Mouse (Mus musculus) small intestine, adult 2 months (tissue): ENCODE results near the gene Zfp652. TPM values are rescaled to one million over a fixed set of nuclear protein-coding genes. Genes with fewer than 3 reads are reported as not detected.
A peak's percentile ranks its signal among the peaks of the same experiment; 100 is the strongest.

Experiments used
- H3K27ac ChIP-seq: fragments of 200-500 bp; 2 replicates; pipeline ENCODE4 v1.5.1; 2012; ENCODE audit warnings: low read depth, low read length, control low read depth, inconsistent platforms; ENCODE audit not compliant: insufficient read depth
- H3K27me3 ChIP-seq: fragments of 200-500 bp; 2 replicates; pipeline ENCODE4 v1.6.1; 2012; ENCODE audit warnings: mild to moderate bottlenecking, moderate library complexity, low read length, inconsistent platforms; ENCODE audit not compliant: control insufficient read depth, insufficient read depth
- H3K36me3 ChIP-seq: fragments of 200-500 bp; 2 replicates; pipeline ENCODE4 v1.6.1; 2012; ENCODE audit warnings: mild to moderate bottlenecking, low read length, control low read depth, inconsistent platforms; ENCODE audit not compliant: control insufficient read depth, insufficient read depth
- H3K4me1 ChIP-seq: fragments of 200-500 bp; 2 replicates; pipeline ENCODE4 v1.6.1; 2012; ENCODE audit warnings: low read length, inconsistent platforms, mixed read lengths; ENCODE audit not compliant: control insufficient read depth, insufficient read depth, insufficient read length
- H3K4me3 ChIP-seq: fragments of 200-500 bp; 2 replicates; pipeline ENCODE4 v1.5.1; 2012; ENCODE audit warnings: low read depth, mild to moderate bottlenecking, control low read depth, inconsistent platforms, low read length, moderate library complexity
- CTCF ChIP-seq: fragments of 200-500 bp; IDR thresholded peaks from 2 replicates; pipeline ENCODE4 v1.5.1; 2012; ENCODE audit warnings: low read depth, mild to moderate bottlenecking, control low read depth, inconsistent platforms, low read length, moderate library complexity, mixed read lengths; ENCODE audit not compliant: insufficient replicate concordance, insufficient read length; ENCODE audit errors: extremely low read depth
- POLR2A ChIP-seq: fragments of 200-500 bp; IDR thresholded peaks from 2 replicates; pipeline ENCODE4 v1.6.1; 2012; ENCODE audit warnings: low read depth, mild to moderate bottlenecking, control low read depth, inconsistent platforms, low read length, moderate library complexity
- WGBS: fragments of 180-500 bp; shearing (Covaris S2); methylation state at CpG from one replicate; pipeline ENCODE4 v1.1.7; 2018; 5-methylcytosine and 5-hydroxymethylcytosine counted together
- polyA plus RNA-seq: library from polyadenylated mRNA; depleted of rRNA; stranded (reverse); fragments of >200 nt; gene quantifications from 2 replicates; pipeline ENCODE4 v1.2.3, GENCODE M21; 2012

The Zfp652 gene
- polyA plus RNA-seq, 1 experiment: 25.1 TPM

GRCm38 (mm10) chr11:95834143-95834667 is 121.7 kb downstream of the Zfp652 start:
- TF ChIP-seq POLR2A: no peak; the same call in 1 of the 2 replicates
- TF ChIP-seq CTCF: no peak
- peak overlapping the region; percentile 54 for H3K4me3 ChIP-seq
- WGBS: 13% methylated on average over 22 of the region's 22 CpGs
- 0 out of 2 replicates have a peak, but pooled peaks cover 11% of the 10 kb centered on the region for H3K36me3 ChIP-seq
- H3K27ac ChIP-seq: peak overlapping the region; percentile 79
- peaks cover 69% of the 10 kb centered on the region for H3K4me1 ChIP-seq
- H3K27me3 ChIP-seq: no peaks in the 10 kb centered on the region

GRCm38 (mm10) chr11:95834742-95835710 is 122.6 kb downstream of the Zfp652 start:
- H3K4me3 ChIP-seq: peak overlapping the region; percentile 54
- H3K27ac ChIP-seq: peak overlapping the region; percentile 79
- TF ChIP-seq CTCF (peak; percentile 4; the same call in 1 of the 2 replicates), POLR2A (no peak; the same call in 1 of the 2 replicates)
- 0 out of 2 replicates have a peak, but pooled peaks cover 11% of the 10 kb centered on the region for H3K36me3 ChIP-seq
- peaks cover 61% of the 10 kb centered on the region for H3K4me1 ChIP-seq
- WGBS: 11% methylated on average over 15 of the region's 15 CpGs
- H3K27me3 ChIP-seq: no peaks in the 10 kb centered on the region

GRCm38 (mm10) chr11:95835832-95836231 is 123.4 kb downstream of the Zfp652 start:
- Histone ChIP-seq H3K27me3 (no peaks in the 10 kb centered on the region), H3K4me1 (peaks cover 54% of the 10 kb centered on the region), H3K36me3 (0 out of 2 replicates have a peak, but pooled peaks cover 7% of the 10 kb centered on the region), H3K27ac (peak overlapping the region; percentile 79), H3K4me3 (peak overlapping the region; percentile 25)
- WGBS: 27% methylated on average over 6 of the region's 6 CpGs
- TF ChIP-seq CTCF: no peak
- no peak for TF ChIP-seq POLR2A

GRCm38 (mm10) chr11:95836433-95836832 is 124.0 kb downstream of the Zfp652 start:
- H3K36me3 ChIP-seq: 0 out of 2 replicates have a peak, but pooled peaks cover 6% of the 10 kb centered on the region
- H3K4me3 ChIP-seq: peak overlapping the region; percentile 25; the same call in 1 of the 2 replicates
- no peaks in the 10 kb centered on the region for H3K27me3 ChIP-seq
- H3K27ac ChIP-seq: peak overlapping the region; percentile 79
- 16% methylated on average over 6 of the region's 6 CpGs for WGBS
- TF ChIP-seq CTCF: no peak
- no peak; the same call in 1 of the 2 replicates for TF ChIP-seq POLR2A
- H3K4me1 ChIP-seq: peaks cover 48% of the 10 kb centered on the region

GRCm38 (mm10) chr11:95837059-95837458 is 124.6 kb downstream of the Zfp652 start, which contains the start of gene Gngt2:
Gene Gngt2 (plus strand): TSS chr11:95837216.
- Histone ChIP-seq H3K4me3 (peak within 1 kb of the TSS; percentile 25), H3K36me3 (0 out of 2 replicates have a peak, but pooled peaks cover under 1% of the 10 kb centered on the region), H3K4me1 (peaks cover 46% of the 10 kb centered on the region), H3K27me3 (no peaks in the 10 kb centered on the region), H3K27ac (peak within 1 kb of the TSS; percentile 79)
- no peak for TF ChIP-seq POLR2A
- no peak for TF ChIP-seq CTCF
- WGBS: 7% methylated on average over 10 of the region's 10 CpGs

GRCm38 (mm10) chr11:95838598-95838997 is 126.1 kb downstream of the Zfp652 start:
- Histone ChIP-seq H3K27ac (peak overlapping the region; percentile 27), H3K4me1 (peaks cover 35% of the 10 kb centered on the region), H3K4me3 (peak overlapping the region; percentile 23), H3K36me3 (no peaks in the 10 kb centered on the region), H3K27me3 (no peaks in the 10 kb centered on the region)
- 75% methylated on average over 4 of the region's 4 CpGs for WGBS
- TF ChIP-seq CTCF (no peak), POLR2A (no peak)
